Mouse (Mus musculus) intestine, embryonic 15.5 days (tissue): ENCODE data around the gene Gpr18. TPM values are rescaled to one million over a fixed set of nuclear protein-coding genes. Genes with fewer than 3 reads are reported as not detected.

Experiments
- ATAC-seq: fragments of 200-750 bp; cut with Nextera tagmentation; 2 replicates; pipeline ENCODE4 v1.8.0; 2017; ENCODE audit warnings: moderate TSS enrichment, moderate library complexity
- H3K27ac ChIP-seq: fragments of 300-500 bp; sonication (generic); 2 replicates; pipeline ENCODE4 v1.5.1; 2015; ENCODE audit warnings: mild to moderate bottlenecking, inconsistent platforms
- H3K27me3 ChIP-seq: fragments of 300-500 bp; sonication (generic); replicated peaks from 2 replicates; pipeline ENCODE4 v1.6.1; 2015; ENCODE audit warnings: inconsistent platforms
- H3K36me3 ChIP-seq: fragments of 300-500 bp; sonication (generic); 2 replicates; pipeline ENCODE4 v1.6.1; 2015; ENCODE audit warnings: inconsistent platforms
- H3K4me1 ChIP-seq: fragments of 300-500 bp; sonication (generic); replicated peaks from 2 replicates; pipeline ENCODE4 v1.6.1; 2015; ENCODE audit warnings: inconsistent platforms
- H3K4me2 ChIP-seq: fragments of 300-500 bp; sonication (generic); replicated peaks from 2 replicates; pipeline ENCODE4 v1.6.1; 2015; ENCODE audit warnings: mild to moderate bottlenecking, inconsistent platforms
- H3K4me3 ChIP-seq: fragments of 300-500 bp; sonication (generic); replicated peaks from 2 replicates; pipeline ENCODE4 v1.5.1; 2015; ENCODE audit warnings: inconsistent platforms
- H3K9ac ChIP-seq: fragments of 300-500 bp; sonication (generic); 2 replicates; pipeline ENCODE4 v1.6.1; 2015; ENCODE audit warnings: inconsistent platforms
- H3K9me3 ChIP-seq: fragments of 300-500 bp; sonication (generic); 2 replicates; pipeline ENCODE4 v1.6.1; 2016; ENCODE audit warnings: inconsistent platforms
- WGBS: fragments of 180-500 bp; shearing (Covaris S2); methylation state at CpG from one replicate; pipeline ENCODE4 v1.1.7; 2015; 5-methylcytosine and 5-hydroxymethylcytosine counted together
- polyA plus RNA-seq: library from polyadenylated mRNA; unstranded; fragments of >200 nt; fragmentation: Nextera tagmentation; extraction: Ambion mirVana; gene quantifications from 2 replicates; pipeline ENCODE4 v1.2.1, GENCODE M21; 2015

Gene Gpr18
- polyA plus RNA-seq, 1 experiment from 2014 or later, result 0.34 TPM

- 65% methylated on average over 7 of the region's 7 CpGs for WGBS
Measured at GRCm38 (mm10) chr14:121930731-121931383, 15.3 kb upstream of the Gpr18 start.

GRCm38 (mm10) chr14:121929243-121929951 lies 13.8 kb upstream of the Gpr18 start:
- no peak for ATAC-seq
- H3K4me1 ChIP-seq, result 0 out of 2 replicates have a peak, but pooled peaks cover 2% of the 10 kb centered on the region
- no peaks in the 10 kb centered on the region for H3K9me3 ChIP-seq
- H3K36me3 ChIP-seq, result peaks cover 8% of the 10 kb centered on the region; the same call in 1 of the 2 replicates
- H3K4me3 ChIP-seq, result no peak overlapping the region
- no peak overlapping the region for H3K9ac ChIP-seq
- H3K27ac ChIP-seq, result no peak overlapping the region; the same call in 1 of the 2 replicates
- H3K4me2 ChIP-seq, result no peak overlapping the region
- 75% methylated on average over 12 of the region's 12 CpGs for WGBS
- no peaks in the 10 kb centered on the region for H3K27me3 ChIP-seq

More at GRCm38 (mm10) chr14:121930731-121931383, 15.3 kb upstream of the Gpr18 start:
- H3K4me3 ChIP-seq, result no peak overlapping the region
- 0 out of 2 replicates have a peak, but pooled peaks cover 2% of the 10 kb centered on the region for H3K4me1 ChIP-seq
- no peaks in the 10 kb centered on the region for H3K9me3 ChIP-seq
- H3K9ac ChIP-seq, result no peak overlapping the region
- no peak overlapping the region for H3K27ac ChIP-seq
- H3K4me2 ChIP-seq, result no peak overlapping the region
- H3K36me3 ChIP-seq, result peaks cover 8% of the 10 kb centered on the region; the same call in 1 of the 2 replicates
- H3K27me3 ChIP-seq, result no peaks in the 10 kb centered on the region
- ATAC-seq, result no peak

- H3K27ac ChIP-seq, result no peak overlapping the region; the same call in 1 of the 2 replicates
- H3K4me1 ChIP-seq, result 0 out of 2 replicates have a peak, but pooled peaks cover 5% of the 10 kb centered on the region
- H3K4me2 ChIP-seq, result no peak overlapping the region
- 65% methylated on average over 8 of the region's 8 CpGs for WGBS
- no peaks in the 10 kb centered on the region for H3K27me3 ChIP-seq
- 0 out of 2 replicates have a peak, but pooled peaks have one; percentile 29 for ATAC-seq
- no peak overlapping the region for H3K4me3 ChIP-seq
- no peaks in the 10 kb centered on the region for H3K9me3 ChIP-seq
- H3K9ac ChIP-seq, result no peak overlapping the region
- H3K36me3 ChIP-seq, result no peaks in the 10 kb centered on the region
Measured at GRCm38 (mm10) chr14:121928375-121929137, 13.0 kb upstream of the Gpr18 start.

- ATAC-seq, result no peak
Measured at GRCm38 (mm10) chr14:121927451-121927850, 11.9 kb upstream of the Gpr18 start.

GRCm38 (mm10) chr14:121926901-121927300 lies 11.3 kb upstream of the Gpr18 start:
- H3K36me3 ChIP-seq, result no peaks in the 10 kb centered on the region
- H3K9ac ChIP-seq, result no peak overlapping the region
- no peak overlapping the region for H3K4me3 ChIP-seq
- 85% methylated on average over 6 of the region's 6 CpGs for WGBS
- H3K4me1 ChIP-seq, result 0 out of 2 replicates have a peak, but pooled peaks cover 5% of the 10 kb centered on the region
- no peak for ATAC-seq
- no peak overlapping the region for H3K4me2 ChIP-seq
- no peaks in the 10 kb centered on the region for H3K9me3 ChIP-seq
- no peaks in the 10 kb centered on the region for H3K27me3 ChIP-seq
- H3K27ac ChIP-seq, result no peak overlapping the region

More at GRCm38 (mm10) chr14:121927451-121927850, 11.9 kb upstream of the Gpr18 start:
- Histone ChIP-seq H3K27me3 (no peaks in the 10 kb centered on the region), H3K27ac (no peak overlapping the region), H3K9ac (no peak overlapping the region), H3K36me3 (no peaks in the 10 kb centered on the region), H3K4me3 (no peak overlapping the region), H3K4me1 (0 out of 2 replicates have a peak, but pooled peaks cover 5% of the 10 kb centered on the region), H3K9me3 (no peaks in the 10 kb centered on the region), H3K4me2 (no peak overlapping the region)
- 96% methylated on average over 8 of the region's 8 CpGs for WGBS

- no peaks in the 10 kb centered on the region for H3K36me3 ChIP-seq
- H3K9me3 ChIP-seq, result no peaks in the 10 kb centered on the region
- H3K9ac ChIP-seq, result no peak overlapping the region
- H3K4me1 ChIP-seq, result peaks cover 11% of the 10 kb centered on the region; the same call in 1 of the 2 replicates
- no peak for ATAC-seq
- no peaks in the 10 kb centered on the region for H3K27me3 ChIP-seq
- WGBS, result 61% methylated on average over 6 of the region's 6 CpGs
- H3K4me2 ChIP-seq, result no peak overlapping the region
- H3K4me3 ChIP-seq, result no peak overlapping the region
- no peak overlapping the region for H3K27ac ChIP-seq
Measured at GRCm38 (mm10) chr14:121924876-121925275, 9.3 kb upstream of the Gpr18 start.

- Histone ChIP-seq H3K9ac (no peak overlapping the region), H3K36me3 (no peaks in the 10 kb centered on the region), H3K4me1 (peaks cover 10% of the 10 kb centered on the region; the same call in 1 of the 2 replicates), H3K4me2 (no peak overlapping the region), H3K4me3 (no peak overlapping the region), H3K27ac (no peak overlapping the region), H3K9me3 (no peaks in the 10 kb centered on the region), H3K27me3 (no peaks in the 10 kb centered on the region)
- ATAC-seq, result no peak
- 73% methylated on average over 4 of the region's 4 CpGs for WGBS
Measured at GRCm38 (mm10) chr14:121922731-121923130, 7.2 kb upstream of the Gpr18 start.

GRCm38 (mm10) chr14:121922016-121922415 lies 6.4 kb upstream of the Gpr18 start:
- Histone ChIP-seq H3K27ac (no peak overlapping the region), H3K9me3 (no peaks in the 10 kb centered on the region), H3K36me3 (no peaks in the 10 kb centered on the region), H3K27me3 (no peaks in the 10 kb centered on the region), H3K9ac (no peak overlapping the region), H3K4me1 (peaks cover 10% of the 10 kb centered on the region; the same call in 1 of the 2 replicates), H3K4me3 (no peak overlapping the region), H3K4me2 (no peak overlapping the region)
- 88% methylated on average over 4 of the region's 4 CpGs for WGBS
- no peak for ATAC-seq

GRCm38 (mm10) chr14:121920511-121921124 lies 5.0 kb upstream of the Gpr18 start:
- WGBS, result 73% methylated on average over 12 of the region's 12 CpGs
- no peak overlapping the region for H3K27ac ChIP-seq

GRCm38 (mm10) chr14:121919752-121920151 lies 4.2 kb upstream of the Gpr18 start:
- ATAC-seq, result no peak
- no peak overlapping the region for H3K4me3 ChIP-seq
- no peaks in the 10 kb centered on the region for H3K27me3 ChIP-seq
- H3K27ac ChIP-seq, result no peak overlapping the region
- no peaks in the 10 kb centered on the region for H3K36me3 ChIP-seq
- no peaks in the 10 kb centered on the region for H3K9me3 ChIP-seq
- WGBS, result 17% methylated on average over 3 of the region's 3 CpGs
- H3K4me1 ChIP-seq, result peaks cover 10% of the 10 kb centered on the region; the same call in 1 of the 2 replicates
- no peak overlapping the region for H3K4me2 ChIP-seq
- H3K9ac ChIP-seq, result no peak overlapping the region

More at GRCm38 (mm10) chr14:121920511-121921124, 5.0 kb upstream of the Gpr18 start:
- no peak overlapping the region for H3K9ac ChIP-seq
- H3K4me2 ChIP-seq, result no peak overlapping the region
- no peaks in the 10 kb centered on the region for H3K9me3 ChIP-seq
- H3K4me1 ChIP-seq, result peaks cover 10% of the 10 kb centered on the region; the same call in 1 of the 2 replicates
- H3K36me3 ChIP-seq, result no peaks in the 10 kb centered on the region
- no peak overlapping the region for H3K4me3 ChIP-seq
- H3K27me3 ChIP-seq, result no peaks in the 10 kb centered on the region
- ATAC-seq, result peak; percentile 58

GRCm38 (mm10) chr14:121918266-121918665 lies 2.7 kb upstream of the Gpr18 start:
- H3K27ac ChIP-seq, result no peak overlapping the region
- H3K27me3 ChIP-seq, result no peaks in the 10 kb centered on the region
- H3K4me2 ChIP-seq, result no peak overlapping the region
- no peaks in the 10 kb centered on the region for H3K36me3 ChIP-seq
- H3K9ac ChIP-seq, result no peak overlapping the region
- peaks cover 6% of the 10 kb centered on the region; the same call in 1 of the 2 replicates for H3K4me1 ChIP-seq
- H3K4me3 ChIP-seq, result no peak overlapping the region
- WGBS, result 80% methylated on average over 3 of the region's 3 CpGs
- ATAC-seq, result no peak
- no peaks in the 10 kb centered on the region for H3K9me3 ChIP-seq
